Mouse (Mus musculus): ENCODE measurements around the gene Ms4a6b. TPM values are rescaled to one million over a fixed set of nuclear protein-coding genes. Genes with fewer than 3 reads are reported as not detected.
"Not testable (repeated sequence)": the region's sequence is repeated elsewhere in the genome, so short reads cannot be mapped to it uniquely, and the experiment has no call there.

The Ms4a6b gene
- 1.3 and 2.1 TPM in 2 replicates for polyA plus RNA-seq (2016; fragmentation: Nextera tagmentation; extraction: Ambion mirVana)

DNA sequence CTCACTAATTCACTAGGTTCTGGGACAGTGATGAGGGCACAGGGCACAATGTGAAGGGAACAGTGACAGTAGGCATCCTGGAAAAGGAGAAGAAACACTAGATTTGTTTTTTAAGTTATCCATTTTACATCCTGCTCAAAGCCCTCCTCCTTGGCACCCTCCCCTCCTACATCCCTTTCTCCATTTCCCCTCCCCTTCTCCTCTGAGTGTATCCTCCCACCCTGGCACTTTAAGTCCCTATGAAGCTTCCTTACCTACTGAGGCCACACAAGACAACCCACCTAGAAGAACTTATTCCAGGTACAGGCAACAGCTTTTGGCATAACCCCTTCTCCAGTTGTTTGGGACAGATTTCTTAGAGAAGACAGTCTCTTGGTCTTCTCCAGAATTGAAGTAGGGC is at the start of gene Ms4a6b:
Gene Ms4a6b, plus strand, starts transcription at position 267 of the 400 bp plus-strand sequence.
- Histone ChIP-seq H3K4me3 (no peak within 1 kb of the TSS), H3K9ac (no peak within 1 kb of the TSS), H3K4me2 (no peak within 1 kb of the TSS), H3K4me1 (no peaks in the 10 kb centered on the region), H3K9me3 (replicated peaks) (no peaks in the 10 kb centered on the region), H3K36me3 (no peaks in the 10 kb centered on the region), H3K27me3 (replicated peaks) (no peaks in the 10 kb centered on the region), H3K27ac (no peak within 1 kb of the TSS)
- ATAC-seq: no peak

GRCm38 (mm10) chr19:11468361-11468760 is 48.0 kb upstream of the Ms4a6b start:
- H3K9ac ChIP-seq; H3K27ac ChIP-seq; H3K36me3 ChIP-seq; H3K4me1 ChIP-seq; ATAC-seq; H3K4me3 ChIP-seq; H3K4me2 ChIP-seq; H3K9me3 ChIP-seq (replicated peaks); H3K27me3 ChIP-seq (replicated peaks): not testable (repeated sequence)
- 31% methylated on average over 1 of the region's 1 CpGs for WGBS (ENCODE audit: insufficient replicate concordance)

DNA sequence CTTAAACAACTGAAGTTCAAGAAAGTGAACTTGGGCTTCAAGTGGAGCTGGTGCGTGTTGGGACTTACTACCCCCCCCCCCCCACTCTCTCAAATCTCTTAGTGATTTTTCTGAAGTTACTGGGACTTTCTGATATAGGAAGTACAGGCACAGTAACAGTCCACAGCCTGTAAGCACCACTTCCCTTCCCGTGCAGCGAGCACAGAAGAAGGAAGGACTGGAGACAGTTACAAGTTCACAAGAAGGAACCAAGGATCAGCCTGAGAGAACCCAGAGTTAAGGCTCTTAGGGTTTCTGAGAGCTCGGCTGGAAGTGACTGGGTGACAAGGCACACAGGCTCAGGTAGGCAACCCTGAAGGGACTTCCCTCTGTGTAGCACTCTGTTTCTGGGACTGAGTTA is 47.1 kb upstream of the Ms4a6b start, which contains the start of gene Ms4a6c:
Gene Ms4a6c, plus strand, starts transcription at position 152 of the 400 bp plus-strand sequence.
- not testable (repeated sequence) for H3K9me3 ChIP-seq (replicated peaks); H3K4me1 ChIP-seq; H3K4me3 ChIP-seq; H3K9ac ChIP-seq; H3K27me3 ChIP-seq (replicated peaks); H3K4me2 ChIP-seq; ATAC-seq; H3K36me3 ChIP-seq; H3K27ac ChIP-seq
- 29% methylated on average over 4 of the region's 4 CpGs for WGBS (ENCODE audit: insufficient replicate concordance)

- Histone ChIP-seq H3K36me3 (no peaks in the 10 kb centered on the region), H3K9me3 (replicated peaks) (no peaks in the 10 kb centered on the region), H3K9ac (no peak overlapping the region), H3K4me1 (no peaks in the 10 kb centered on the region), H3K4me2 (no peak overlapping the region), H3K27me3 (replicated peaks) (no peaks in the 10 kb centered on the region), H3K4me3 (no peak overlapping the region), H3K27ac (no peak overlapping the region)
- WGBS (ENCODE audit: insufficient replicate concordance): 71% methylated on average over 2 of the region's 2 CpGs
- ATAC-seq: no peak
Observed at GRCm38 (mm10) chr19:11479714-11480113, 36.6 kb upstream of the Ms4a6b start.

GRCm38 (mm10) chr19:11482684-11483083 is 33.6 kb upstream of the Ms4a6b start:
- no peak overlapping the region for H3K9ac ChIP-seq
- no peaks in the 10 kb centered on the region for H3K9me3 ChIP-seq (replicated peaks)
- no peak overlapping the region for H3K4me2 ChIP-seq
- H3K4me1 ChIP-seq: no peaks in the 10 kb centered on the region
- no peak overlapping the region for H3K4me3 ChIP-seq
- ATAC-seq: no peak
- no peak overlapping the region for H3K27ac ChIP-seq
- no peaks in the 10 kb centered on the region for H3K36me3 ChIP-seq
- H3K27me3 ChIP-seq (replicated peaks): no peaks in the 10 kb centered on the region
- WGBS (ENCODE audit: insufficient replicate concordance): 75% methylated on average over 2 of the region's 2 CpGs

DNA sequence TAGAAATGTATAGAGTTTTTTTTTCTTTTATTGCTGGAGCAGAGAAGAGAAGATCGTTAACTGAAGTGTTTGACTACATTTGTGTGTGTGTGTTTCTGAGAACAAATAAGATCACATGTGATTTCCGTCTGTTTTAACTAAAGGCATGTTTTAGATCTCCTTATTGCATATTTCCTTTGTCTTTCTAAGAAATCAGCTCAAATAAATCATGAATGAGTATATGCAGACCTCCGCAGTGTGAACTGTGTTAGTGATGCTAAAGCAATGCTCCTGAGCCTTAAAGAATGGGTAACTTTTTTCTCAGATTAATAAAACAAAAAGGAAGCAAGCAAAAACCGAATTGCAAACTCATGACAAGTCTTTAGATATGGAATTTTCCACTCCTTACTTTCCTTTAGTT is 32.4 kb upstream of the Ms4a6b start:
- no peak for ATAC-seq
- no peak overlapping the region for H3K4me3 ChIP-seq
- H3K4me1 ChIP-seq: no peaks in the 10 kb centered on the region
- no peaks in the 10 kb centered on the region for H3K9me3 ChIP-seq (replicated peaks)
- no peak overlapping the region for H3K27ac ChIP-seq
- H3K4me2 ChIP-seq: no peak overlapping the region
- no peaks in the 10 kb centered on the region for H3K27me3 ChIP-seq (replicated peaks)
- 55% methylated on average over 4 of the region's 4 CpGs for WGBS (ENCODE audit: insufficient replicate concordance)
- no peak overlapping the region for H3K9ac ChIP-seq
- H3K36me3 ChIP-seq: no peaks in the 10 kb centered on the region

DNA sequence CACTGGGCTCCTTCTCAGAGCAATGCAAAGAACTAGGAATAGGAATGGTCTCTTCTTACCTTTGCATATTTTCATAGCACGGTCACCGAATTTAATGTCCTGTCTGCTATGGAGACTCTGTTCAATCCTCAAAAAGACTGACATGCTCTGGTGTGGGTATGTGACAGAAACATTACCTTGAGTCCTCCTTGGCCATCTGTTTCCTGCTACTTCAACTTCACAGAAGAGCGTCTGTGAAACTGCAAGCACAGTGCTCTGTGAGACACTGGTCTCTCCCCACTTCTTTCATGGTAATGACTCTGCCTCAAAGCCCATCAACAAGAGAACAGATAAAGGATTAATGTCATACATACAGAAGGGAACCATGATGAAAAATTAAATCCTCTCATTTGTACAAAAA is 31.9 kb upstream of the Ms4a6b start:
- no peak overlapping the region for H3K4me3 ChIP-seq
- no peak overlapping the region for H3K9ac ChIP-seq
- H3K4me1 ChIP-seq: no peaks in the 10 kb centered on the region
- H3K27ac ChIP-seq: no peak overlapping the region
- WGBS (ENCODE audit: insufficient replicate concordance): 56% methylated on average over 3 of the region's 3 CpGs
- H3K9me3 ChIP-seq (replicated peaks): no peaks in the 10 kb centered on the region
- no peak for ATAC-seq
- no peaks in the 10 kb centered on the region for H3K36me3 ChIP-seq
- H3K27me3 ChIP-seq (replicated peaks): no peaks in the 10 kb centered on the region
- no peak overlapping the region for H3K4me2 ChIP-seq

GRCm38 (mm10) chr19:11485266-11485665 is 31.0 kb upstream of the Ms4a6b start:
- Histone ChIP-seq H3K27ac (no peak overlapping the region), H3K9ac (no peak overlapping the region)
- 27% methylated on average over 3 of the region's 3 CpGs for WGBS (ENCODE audit: insufficient replicate concordance)

GRCm38 (mm10) chr19:11485746-11486145 is 30.6 kb upstream of the Ms4a6b start, which contains the start of gene Gm8369:
Gm8369 (plus strand) TSS chr19:11485938.
- WGBS (ENCODE audit: insufficient replicate concordance): 56% methylated on average over 2 of the region's 2 CpGs
- Histone ChIP-seq H3K4me1 (no peaks in the 10 kb centered on the region), H3K4me3 (no peak within 1 kb of the TSS), H3K9ac (no peak within 1 kb of the TSS), H3K27me3 (replicated peaks) (no peaks in the 10 kb centered on the region), H3K4me2 (no peak within 1 kb of the TSS), H3K9me3 (replicated peaks) (no peaks in the 10 kb centered on the region), H3K36me3 (no peaks in the 10 kb centered on the region), H3K27ac (no peak within 1 kb of the TSS)
- no peak for ATAC-seq

More at GRCm38 (mm10) chr19:11485266-11485665, 31.0 kb upstream of the Ms4a6b start:
- Histone ChIP-seq H3K27me3 (replicated peaks) (no peaks in the 10 kb centered on the region), H3K36me3 (no peaks in the 10 kb centered on the region), H3K9me3 (replicated peaks) (no peaks in the 10 kb centered on the region), H3K4me1 (no peaks in the 10 kb centered on the region), H3K4me2 (no peak overlapping the region), H3K4me3 (no peak overlapping the region)
- ATAC-seq: no peak

DNA sequence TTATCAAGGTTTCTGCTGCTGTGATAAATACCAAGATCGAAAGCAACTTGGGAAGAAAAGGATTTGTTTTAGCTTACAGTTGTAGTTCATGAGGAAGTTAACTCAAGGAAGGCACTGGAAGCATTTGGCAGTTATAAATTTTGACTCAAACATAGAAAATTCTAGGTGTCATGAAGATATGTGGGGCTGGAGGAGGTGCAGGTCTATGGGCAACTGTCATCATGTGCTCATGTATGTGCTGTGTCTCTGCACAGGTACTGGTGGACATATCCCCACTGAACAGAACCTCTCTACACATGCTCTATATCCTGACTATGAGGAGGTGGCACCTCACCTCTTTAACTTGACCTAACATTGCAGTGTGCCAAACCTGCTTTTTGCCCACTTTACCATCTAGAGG is 29.7 kb upstream of the Ms4a6b start:
- H3K4me1 ChIP-seq: no peaks in the 10 kb centered on the region

GRCm38 (mm10) chr19:11491406-11492189 is 24.7 kb upstream of the Ms4a6b start:
- WGBS (ENCODE audit: insufficient replicate concordance): 51% methylated on average over 4 of the region's 4 CpGs

More for the DNA sequence above, 29.7 kb upstream of the Ms4a6b start:
- H3K4me2 ChIP-seq: no peak overlapping the region
- no peak overlapping the region for H3K9ac ChIP-seq
- H3K4me3 ChIP-seq: no peak overlapping the region
- H3K27me3 ChIP-seq (replicated peaks): no peaks in the 10 kb centered on the region
- ATAC-seq: no peak
- H3K27ac ChIP-seq: no peak overlapping the region
- no peaks in the 10 kb centered on the region for H3K9me3 ChIP-seq (replicated peaks)
- WGBS (ENCODE audit: insufficient replicate concordance): 61% methylated on average over 1 of the region's 1 CpGs
- no peaks in the 10 kb centered on the region for H3K36me3 ChIP-seq

DNA sequence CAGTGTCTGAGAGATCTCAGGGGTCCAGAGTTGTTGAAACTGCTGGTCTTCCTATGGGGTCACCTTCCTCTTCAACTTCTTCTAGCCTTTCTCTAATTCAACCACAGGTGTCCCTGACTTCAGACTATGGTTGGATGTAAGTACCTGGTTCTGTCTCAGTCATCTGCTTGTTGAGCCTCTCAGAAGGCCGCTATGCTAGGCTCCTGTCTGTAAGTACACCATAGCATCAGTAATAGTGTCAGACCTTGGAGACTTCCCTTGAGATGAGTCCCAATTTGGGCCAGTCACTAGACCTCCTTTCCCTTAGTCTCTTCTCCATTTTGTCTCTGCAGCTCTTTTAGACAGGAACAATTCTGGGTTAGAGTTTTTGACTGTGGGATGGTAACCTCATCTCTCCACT is 23.6 kb upstream of the Ms4a6b start:
- Histone ChIP-seq H3K9me3 (replicated peaks) (no peaks in the 10 kb centered on the region), H3K4me3 (no peak overlapping the region), H3K27ac (no peak overlapping the region), H3K9ac (no peak overlapping the region), H3K4me2 (no peak overlapping the region), H3K4me1 (no peaks in the 10 kb centered on the region), H3K27me3 (replicated peaks) (no peaks in the 10 kb centered on the region), H3K36me3 (no peaks in the 10 kb centered on the region)
- WGBS (ENCODE audit: insufficient replicate concordance): 54% methylated on average over 1 of the region's 1 CpGs
- ATAC-seq: no peak

More at GRCm38 (mm10) chr19:11491406-11492189, 24.7 kb upstream of the Ms4a6b start:
- Histone ChIP-seq H3K27ac (no peak overlapping the region), H3K9me3 (replicated peaks) (no peaks in the 10 kb centered on the region), H3K4me2 (no peak overlapping the region), H3K27me3 (replicated peaks) (no peaks in the 10 kb centered on the region), H3K4me3 (no peak overlapping the region), H3K4me1 (no peaks in the 10 kb centered on the region), H3K36me3 (no peaks in the 10 kb centered on the region), H3K9ac (no peak overlapping the region)
- ATAC-seq: no peak

DNA sequence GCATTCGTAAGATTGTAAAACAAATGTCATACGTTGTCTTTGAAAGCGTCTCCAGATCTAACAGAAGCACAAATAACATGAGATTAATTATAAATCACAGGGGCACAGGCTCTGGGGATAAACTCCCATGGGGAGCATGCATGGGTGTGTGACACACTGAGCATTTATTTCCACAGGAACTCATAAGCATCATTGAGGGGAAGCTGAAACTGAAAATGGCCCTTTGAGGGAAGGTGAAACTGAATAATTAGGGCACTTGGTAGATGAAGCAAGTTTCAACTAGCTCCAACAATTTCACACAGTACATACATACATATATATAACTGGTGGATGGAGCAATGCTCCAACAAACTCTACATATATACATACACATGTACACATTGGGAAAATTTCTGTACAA is 21.8 kb upstream of the Ms4a6b start:
- ATAC-seq: no peak
- H3K9ac ChIP-seq: no peak overlapping the region
- H3K27ac ChIP-seq: no peak overlapping the region
- no peaks in the 10 kb centered on the region for H3K36me3 ChIP-seq
- no peak overlapping the region for H3K4me3 ChIP-seq
- H3K4me2 ChIP-seq: no peak overlapping the region
- WGBS (ENCODE audit: insufficient replicate concordance): 72% methylated on average over 3 of the region's 3 CpGs
- no peaks in the 10 kb centered on the region for H3K9me3 ChIP-seq (replicated peaks)
- H3K27me3 ChIP-seq (replicated peaks): no peaks in the 10 kb centered on the region
- H3K4me1 ChIP-seq: no peaks in the 10 kb centered on the region
